Mouse (Mus musculus) olfactory bulb, adult 2 months (tissue): ENCODE measurements around the gene Prep.

Source experiments
- CTCF ChIP-seq: fragments of 200-500 bp; IDR thresholded peaks from 2 replicates; pipeline ENCODE4 v1.5.1; 2012; ENCODE audit warnings: low read depth, mild to moderate bottlenecking, low read length, moderate library complexity; ENCODE audit not compliant: insufficient read depth
- POLR2A ChIP-seq: fragments of 200-500 bp; IDR thresholded peaks from 2 replicates; pipeline ENCODE4 v1.6.1; 2012; ENCODE audit warnings: mild to moderate bottlenecking, low read depth, low read length, moderate library complexity; ENCODE audit not compliant: insufficient read depth

GRCm38 (mm10) chr10:45151771-45152692 is 85.0 kb downstream of the Prep start:
- TF ChIP-seq POLR2A (no peak), CTCF (no peak)
